Mouse (Mus musculus) brain, embryonic 14.5 days (tissue): ENCODE data around the gene Rars2.

Experiments used
- CTCF ChIP-seq: fragments of 200-500 bp; IDR thresholded peaks from 2 replicates; pipeline ENCODE4 v1.5.1; 2012; ENCODE audit warnings: inconsistent platforms, mild to moderate bottlenecking, moderate library complexity, borderline replicate concordance; ENCODE audit not compliant: insufficient read depth, insufficient read length; ENCODE audit errors: extremely low read depth
- POLR2A ChIP-seq: fragments of 200-500 bp; IDR thresholded peaks from 2 replicates; pipeline ENCODE4 v1.6.1; 2012; ENCODE audit warnings: mild to moderate bottlenecking, inconsistent platforms, borderline replicate concordance; ENCODE audit not compliant: poor library complexity, insufficient read depth, insufficient read length, severe bottlenecking; ENCODE audit errors: extremely low read depth

DNA sequence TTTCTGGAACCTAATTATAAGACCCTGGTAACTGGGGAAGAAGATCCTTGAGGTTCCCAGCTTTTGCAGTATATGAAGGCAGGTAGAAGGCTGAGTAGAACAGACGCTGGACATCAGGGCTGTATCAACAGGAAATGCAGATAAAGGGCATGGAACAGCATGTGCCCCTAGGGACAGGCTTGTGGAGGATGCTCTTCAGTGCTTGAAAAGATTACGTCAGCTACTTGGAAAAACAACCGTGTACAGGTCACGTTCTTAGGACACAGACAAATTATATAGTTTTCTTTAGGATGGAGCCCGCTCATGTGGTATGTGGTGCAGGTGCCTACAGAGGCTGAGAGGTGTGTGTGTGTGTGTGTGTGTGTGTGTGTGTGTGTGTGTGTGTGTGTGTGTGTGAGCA is 21.3 kb downstream of the Rars2 start:
- TF ChIP-seq CTCF, result no peak
- no peak for TF ChIP-seq POLR2A
